Mouse (Mus musculus) cerebellum, adult 9-10 months (tissue): ENCODE data around the gene Zfyve16.

Source experiments
- DNase-seq: peaks from one replicate; pipeline ENCODE4 v3.0.0; 2022

Zfyve16 gene

GRCm38 (mm10) chr13:92464698-92465097 lies 66.0 kb downstream of the Zfyve16 start:
- no peak for DNase-seq

- DNase-seq, result no peak
Measured at GRCm38 (mm10) chr13:92446872-92447271, 83.8 kb downstream of the Zfyve16 start.

- DNase-seq, result no peak
Measured at GRCm38 (mm10) chr13:92440286-92440685, 90.4 kb downstream of the Zfyve16 start.

DNA sequence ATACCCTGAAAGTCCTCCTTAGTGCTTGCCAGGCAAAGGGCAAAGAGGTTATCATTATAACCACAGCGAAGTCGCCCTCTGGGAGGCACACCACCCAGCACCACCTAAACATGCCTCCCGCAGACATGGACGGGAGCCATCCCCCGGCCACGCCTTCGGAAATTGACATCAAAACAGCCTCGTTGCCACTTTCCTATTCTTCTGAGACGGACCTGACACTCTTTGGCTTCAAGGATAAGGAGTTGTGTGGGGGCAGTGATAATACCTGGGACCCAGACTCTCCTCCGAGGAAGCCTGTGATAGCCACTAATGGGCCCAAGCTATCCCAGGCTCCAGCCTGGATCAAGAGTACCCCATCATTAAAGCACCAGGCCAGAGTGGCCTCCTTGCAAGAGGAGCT lies 92.0 kb downstream of the Zfyve16 start:
- no peak for DNase-seq
